Mouse (Mus musculus): Measurements from ENCODE around the gene Idua. TPM values are rescaled to one million over a fixed set of nuclear protein-coding genes. Genes with fewer than 3 reads are reported as not detected.

Idua gene
- polyA plus RNA-seq, 1 experiment from 2014 or later, result 13.2 TPM

DNA sequence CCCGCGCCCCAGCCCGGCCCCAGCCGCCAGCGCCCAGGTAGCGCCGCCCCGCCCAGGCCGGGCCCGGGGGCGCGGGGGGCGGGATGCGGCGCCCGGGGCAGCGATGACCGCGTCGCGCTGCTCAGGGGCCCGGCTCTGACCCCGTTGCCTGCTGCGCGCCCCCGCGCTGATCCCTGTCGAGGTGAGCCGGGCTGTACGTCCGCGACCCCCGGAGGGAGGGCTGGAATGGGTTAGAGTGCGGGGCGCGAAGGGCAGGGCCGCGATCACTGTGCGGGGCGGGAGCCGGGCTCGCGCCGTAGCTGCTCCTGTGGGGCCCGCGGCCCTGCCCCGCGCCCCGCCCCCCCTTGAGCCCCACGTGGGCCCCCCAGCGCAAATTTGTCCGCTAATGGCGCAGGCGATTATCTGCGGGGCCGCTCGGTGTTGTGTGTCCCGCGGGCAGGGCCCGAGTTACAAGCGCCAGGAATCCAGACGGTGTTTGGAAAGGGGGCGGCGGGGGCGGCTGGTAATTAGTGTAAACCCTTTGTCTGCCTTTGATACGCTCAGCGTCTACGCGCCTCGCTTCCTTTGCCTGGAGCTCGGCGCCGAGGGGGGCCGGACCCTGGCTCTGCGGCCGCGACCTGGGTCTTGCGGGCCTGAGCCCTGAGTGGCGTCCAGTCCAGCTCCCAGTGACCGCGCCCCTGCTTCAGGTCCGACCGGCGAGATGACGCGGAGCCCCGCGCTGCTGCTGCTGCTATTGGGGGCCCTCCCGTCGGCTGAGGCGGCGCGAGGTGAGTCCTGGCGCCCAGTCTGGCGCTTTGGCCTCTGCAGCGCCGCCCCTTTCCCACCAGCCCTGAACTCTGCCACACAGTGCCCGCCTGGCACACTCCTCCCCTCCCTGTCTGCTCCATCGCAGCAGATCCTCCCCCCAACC is 34.5 kb downstream of the Idua start:
- peak overlapping the region; percentile 96 for H3K4me2 ChIP-seq (ENCODE audit: low read length)
- no peaks in the 10 kb centered on the region for H3K9me3 ChIP-seq (ENCODE audit: control insufficient read depth, low read length)
- H3K4me1 ChIP-seq (replicated peaks; ENCODE audit: control insufficient read depth, insufficient read depth, low read length), result peaks cover 26% of the 10 kb centered on the region
- H3K36me3 ChIP-seq (ENCODE audit: control insufficient read depth, insufficient read depth), result no peaks in the 10 kb centered on the region
- peak; percentile 29 for ATAC-seq
- H3K27me3 ChIP-seq (replicated peaks; ENCODE audit: control insufficient read depth, insufficient read depth, low read length), result no peaks in the 10 kb centered on the region; the same call in 1 of the 2 replicates
- peak overlapping the region; percentile 68 for H3K4me3 ChIP-seq (replicated peaks; ENCODE audit: low read length)
- 1% methylated on average over 67 of the region's 99 CpGs for WGBS
- H3K9ac ChIP-seq (replicated peaks; ENCODE audit: low read depth, low read length), result peak overlapping the region; percentile 60
- H3K27ac ChIP-seq (ENCODE audit: low read length), result no peak overlapping the region

DNA sequence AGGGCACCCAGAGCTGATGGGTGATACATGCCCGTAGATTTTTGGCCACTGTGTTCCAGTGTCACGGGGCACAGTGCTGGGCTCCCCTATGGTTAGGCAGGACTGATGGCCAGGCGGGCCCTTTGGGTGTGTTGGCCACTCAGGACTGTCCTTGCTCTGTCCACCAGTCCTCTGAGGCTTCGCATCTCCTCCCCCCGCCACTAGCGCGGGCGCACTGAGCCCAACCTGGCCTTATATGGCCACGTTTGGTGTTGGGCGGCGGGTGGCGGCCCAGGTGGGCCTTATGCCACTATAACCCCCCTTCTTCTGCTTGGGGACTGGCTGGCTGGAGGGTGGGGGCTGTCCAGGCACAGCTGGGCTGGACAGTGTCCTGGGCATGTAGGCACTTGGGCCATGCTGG is 35.7 kb downstream of the Idua start:
- ATAC-seq, result no peak
- no peak overlapping the region for H3K4me3 ChIP-seq (replicated peaks; ENCODE audit: low read length)
- no peaks in the 10 kb centered on the region for H3K36me3 ChIP-seq (ENCODE audit: control insufficient read depth, insufficient read depth)
- no peaks in the 10 kb centered on the region; the same call in 1 of the 2 replicates for H3K27me3 ChIP-seq (replicated peaks; ENCODE audit: control insufficient read depth, insufficient read depth, low read length)
- no peak overlapping the region for H3K4me2 ChIP-seq (ENCODE audit: low read length)
- H3K4me1 ChIP-seq (replicated peaks; ENCODE audit: control insufficient read depth, insufficient read depth, low read length), result peaks cover 26% of the 10 kb centered on the region
- H3K9me3 ChIP-seq (ENCODE audit: control insufficient read depth, low read length), result no peaks in the 10 kb centered on the region
- no peak overlapping the region for H3K9ac ChIP-seq (replicated peaks; ENCODE audit: low read depth, low read length)
- 89% methylated on average over 10 of the region's 12 CpGs for WGBS
- H3K27ac ChIP-seq (ENCODE audit: low read length), result no peak overlapping the region

DNA sequence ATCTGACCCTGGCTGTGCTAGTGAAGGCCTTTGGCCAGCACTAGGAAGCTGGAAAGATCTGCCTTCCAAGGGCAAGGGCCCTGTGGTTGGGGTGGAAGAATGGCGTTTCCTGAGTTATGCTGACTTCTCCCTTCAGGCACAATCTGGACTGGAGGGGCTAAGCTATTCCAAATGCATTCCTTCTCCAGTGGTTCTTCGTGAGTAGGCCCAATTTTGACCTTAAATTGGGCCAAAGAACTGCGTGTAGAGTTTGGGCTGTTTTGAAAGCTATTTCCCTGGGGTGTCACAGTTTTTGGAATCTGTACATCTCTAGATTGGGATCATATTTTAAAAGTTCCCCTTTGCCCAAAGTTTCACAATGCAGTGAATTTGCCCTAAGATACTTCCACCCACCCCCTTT is 36.4 kb downstream of the Idua start:
- no peak overlapping the region for H3K4me3 ChIP-seq (replicated peaks; ENCODE audit: low read length)
- no peak overlapping the region for H3K4me2 ChIP-seq (ENCODE audit: low read length)
- 80% methylated on average over 3 of the region's 3 CpGs for WGBS
- peaks cover 26% of the 10 kb centered on the region for H3K4me1 ChIP-seq (replicated peaks; ENCODE audit: control insufficient read depth, insufficient read depth, low read length)
- H3K9ac ChIP-seq (replicated peaks; ENCODE audit: low read depth, low read length), result no peak overlapping the region
- H3K27me3 ChIP-seq (replicated peaks; ENCODE audit: control insufficient read depth, insufficient read depth, low read length), result no peaks in the 10 kb centered on the region; the same call in 1 of the 2 replicates
- H3K9me3 ChIP-seq (ENCODE audit: control insufficient read depth, low read length), result no peaks in the 10 kb centered on the region
- H3K27ac ChIP-seq (ENCODE audit: low read length), result no peak overlapping the region
- no peaks in the 10 kb centered on the region for H3K36me3 ChIP-seq (ENCODE audit: control insufficient read depth, insufficient read depth)
- no peak for ATAC-seq

DNA sequence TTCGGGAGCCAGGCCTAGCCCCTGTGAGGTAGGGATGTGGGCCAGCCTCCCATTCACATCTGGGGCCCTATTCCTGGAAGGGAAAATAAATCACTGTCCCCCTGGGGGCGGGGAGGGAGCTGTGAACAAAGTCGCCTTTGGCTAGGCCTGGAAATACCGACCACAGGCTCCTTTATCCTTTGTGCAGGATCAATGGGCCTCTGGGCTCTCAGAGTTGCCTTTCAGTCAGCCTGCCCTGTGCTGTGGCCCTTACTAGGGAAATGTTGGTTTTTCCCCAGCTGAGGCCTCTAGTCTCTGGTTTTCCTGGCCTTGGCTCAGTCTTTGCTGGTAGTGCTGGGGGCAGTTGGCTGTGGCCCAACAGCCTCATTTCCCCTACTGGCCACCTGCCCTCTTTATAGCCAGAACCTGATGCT is 37.2 kb downstream of the Idua start:
- Histone ChIP-seq H3K27me3 (replicated peaks; ENCODE audit: control insufficient read depth, insufficient read depth, low read length) (no peaks in the 10 kb centered on the region; the same call in 1 of the 2 replicates), H3K4me2 (ENCODE audit: low read length) (no peak overlapping the region), H3K4me1 (replicated peaks; ENCODE audit: control insufficient read depth, insufficient read depth, low read length) (peaks cover 23% of the 10 kb centered on the region), H3K9ac (replicated peaks; ENCODE audit: low read depth, low read length) (no peak overlapping the region), H3K27ac (ENCODE audit: low read length) (no peak overlapping the region), H3K36me3 (ENCODE audit: control insufficient read depth, insufficient read depth) (no peaks in the 10 kb centered on the region), H3K4me3 (replicated peaks; ENCODE audit: low read length) (no peak overlapping the region), H3K9me3 (ENCODE audit: control insufficient read depth, low read length) (no peaks in the 10 kb centered on the region)
- 14% methylated on average over 4 of the region's 4 CpGs for WGBS
- no peak for ATAC-seq

DNA sequence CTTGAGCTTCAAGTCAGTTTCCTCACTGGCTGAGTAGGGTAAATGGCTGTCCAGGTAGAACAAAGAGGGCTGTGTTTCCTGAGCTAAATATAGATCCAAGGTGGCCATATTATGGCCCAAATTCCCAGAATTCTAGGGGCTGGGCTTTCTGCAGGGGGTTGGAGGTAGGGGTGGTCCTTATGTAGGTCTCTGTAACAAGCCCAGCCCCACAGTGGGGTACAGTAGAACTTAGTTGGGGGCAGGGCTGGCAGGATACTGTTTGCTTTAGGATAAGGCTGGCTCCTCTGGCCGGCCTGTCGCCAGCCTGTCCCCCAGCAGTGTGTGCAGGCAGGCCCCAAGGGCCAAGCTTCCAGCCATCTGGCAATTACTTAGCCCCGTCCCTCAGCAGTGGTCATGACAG is 40.2 kb downstream of the Idua start:
- Histone ChIP-seq H3K27ac (ENCODE audit: low read length) (no peak overlapping the region), H3K9ac (replicated peaks; ENCODE audit: low read depth, low read length) (no peak overlapping the region), H3K4me3 (replicated peaks; ENCODE audit: low read length) (no peak overlapping the region), H3K27me3 (replicated peaks; ENCODE audit: control insufficient read depth, insufficient read depth, low read length) (no peaks in the 10 kb centered on the region), H3K9me3 (ENCODE audit: control insufficient read depth, low read length) (no peaks in the 10 kb centered on the region), H3K4me2 (ENCODE audit: low read length) (no peak overlapping the region), H3K36me3 (ENCODE audit: control insufficient read depth, insufficient read depth) (no peaks in the 10 kb centered on the region), H3K4me1 (replicated peaks; ENCODE audit: control insufficient read depth, insufficient read depth, low read length) (peaks cover 6% of the 10 kb centered on the region)
- 68% methylated on average over 3 of the region's 3 CpGs for whole genome bisulfite sequencing
- ATAC-seq, result no peak

DNA sequence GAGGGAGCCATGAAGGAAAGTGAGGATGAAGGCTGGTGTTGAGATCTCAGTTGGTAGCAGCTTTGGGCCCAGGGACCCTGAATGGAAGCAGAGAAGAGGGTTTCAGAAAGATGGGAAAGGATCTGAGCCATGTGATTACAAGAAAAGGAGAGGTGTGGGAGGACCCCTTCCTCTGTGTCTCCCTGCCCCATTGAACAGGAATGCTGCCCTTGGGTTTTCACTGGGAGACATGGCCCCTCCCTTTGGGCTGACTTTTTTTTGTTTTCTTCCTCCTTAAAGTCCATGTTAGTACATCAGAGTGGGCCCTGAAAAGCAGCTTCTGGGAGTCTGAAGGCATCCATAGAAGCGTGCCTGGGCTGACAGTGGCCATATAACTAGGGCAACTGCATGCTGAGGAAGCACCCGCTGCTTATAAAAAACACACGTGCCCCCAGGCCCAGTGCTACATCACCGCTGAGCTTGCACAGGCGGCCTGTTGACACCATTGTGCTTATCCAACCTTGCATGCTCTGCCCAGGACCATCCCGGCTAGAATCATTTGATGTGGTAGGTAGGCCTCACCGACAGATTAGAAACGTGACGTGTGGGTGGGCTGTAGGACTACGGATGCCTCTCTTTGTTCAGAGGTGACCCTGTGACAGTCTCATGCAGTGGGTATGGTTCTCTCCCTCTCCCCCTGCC is 41.4 kb downstream of the Idua start:
- ATAC-seq, result no peak
- peaks cover 6% of the 10 kb centered on the region for H3K4me1 ChIP-seq (replicated peaks; ENCODE audit: control insufficient read depth, insufficient read depth, low read length)
- H3K27me3 ChIP-seq (replicated peaks; ENCODE audit: control insufficient read depth, insufficient read depth, low read length), result no peaks in the 10 kb centered on the region
- H3K4me2 ChIP-seq (ENCODE audit: low read length), result no peak overlapping the region
- no peaks in the 10 kb centered on the region for H3K36me3 ChIP-seq (ENCODE audit: control insufficient read depth, insufficient read depth)
- H3K4me3 ChIP-seq (replicated peaks; ENCODE audit: low read length), result no peak overlapping the region
- H3K9ac ChIP-seq (replicated peaks; ENCODE audit: low read depth, low read length), result no peak overlapping the region
- 67% methylated on average over 10 of the region's 10 CpGs for WGBS
- no peak overlapping the region for H3K27ac ChIP-seq (ENCODE audit: low read length)
- no peaks in the 10 kb centered on the region for H3K9me3 ChIP-seq (ENCODE audit: control insufficient read depth, low read length)

DNA sequence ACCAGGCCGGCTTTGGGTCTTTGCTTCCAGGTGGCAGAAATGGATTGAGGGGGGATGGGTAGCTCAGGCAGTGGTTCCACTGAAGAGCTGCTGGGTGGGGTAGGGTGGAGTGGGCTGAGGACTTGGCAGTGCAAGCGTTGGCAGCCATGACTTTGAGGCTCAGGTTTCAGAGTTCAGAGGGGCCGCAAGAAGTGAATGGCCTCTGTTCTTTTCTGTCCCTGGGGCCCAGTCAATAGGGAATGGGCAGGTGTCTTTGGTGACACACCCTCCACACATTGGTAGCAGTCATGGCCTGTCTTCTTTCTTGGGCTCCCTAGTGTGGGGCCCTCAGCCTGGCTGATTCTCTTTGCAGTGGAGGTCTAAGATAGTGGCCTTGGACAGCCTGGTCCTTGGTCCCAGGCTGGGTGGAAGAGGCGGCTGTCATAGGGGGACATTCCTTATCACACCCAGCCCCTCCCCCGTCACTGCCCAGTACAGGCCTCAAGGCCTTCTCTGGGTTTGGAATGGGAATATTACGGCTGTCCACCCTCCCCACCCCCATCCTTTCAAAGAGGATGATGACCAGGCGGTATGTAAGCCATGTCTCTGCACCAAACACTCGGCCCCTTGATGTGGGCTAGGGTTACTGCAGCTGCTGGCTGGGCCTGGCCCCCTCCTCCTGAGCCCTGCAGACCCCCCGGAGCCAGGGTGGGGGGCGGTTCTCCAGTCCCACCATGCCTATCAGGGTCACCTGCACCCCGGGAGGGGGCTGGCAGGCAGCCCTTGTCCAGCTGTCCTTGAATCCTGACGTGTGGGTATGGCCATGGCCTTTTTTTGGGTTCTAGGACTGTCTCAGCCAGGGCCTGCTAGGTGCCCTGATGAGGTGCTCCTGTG is 43.9 kb downstream of the Idua start:
- Histone ChIP-seq H3K27me3 (replicated peaks; ENCODE audit: control insufficient read depth, insufficient read depth, low read length) (no peaks in the 10 kb centered on the region), H3K9me3 (ENCODE audit: control insufficient read depth, low read length) (no peaks in the 10 kb centered on the region), H3K36me3 (ENCODE audit: control insufficient read depth, insufficient read depth) (no peaks in the 10 kb centered on the region), H3K4me1 (replicated peaks; ENCODE audit: control insufficient read depth, insufficient read depth, low read length) (no peaks in the 10 kb centered on the region), H3K4me3 (replicated peaks; ENCODE audit: low read length) (no peak overlapping the region), H3K27ac (ENCODE audit: low read length) (no peak overlapping the region), H3K4me2 (ENCODE audit: low read length) (no peak overlapping the region), H3K9ac (replicated peaks; ENCODE audit: low read depth, low read length) (no peak overlapping the region)
- ATAC-seq, result no peak
- 81% methylated on average over 12 of the region's 12 CpGs for WGBS

DNA sequence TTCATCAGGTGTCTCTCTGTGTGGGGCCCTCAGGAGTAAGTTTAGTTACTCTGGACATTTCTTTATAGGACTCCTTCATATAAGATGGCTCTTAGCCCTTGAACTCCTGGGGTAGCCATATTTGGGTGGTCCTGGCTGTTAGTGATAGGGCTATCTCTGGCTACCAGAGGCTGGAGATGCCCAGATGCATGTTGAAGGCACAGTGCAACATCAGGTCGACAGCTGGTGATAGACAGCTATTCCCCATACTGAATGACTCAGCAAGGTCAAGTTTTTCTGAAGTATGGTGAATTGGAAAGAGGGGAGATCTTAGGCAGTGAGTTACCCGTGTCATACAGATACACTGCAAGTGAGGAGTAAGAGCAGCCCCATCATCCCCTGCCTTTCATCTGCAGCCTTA is 47.6 kb downstream of the Idua start:
- H3K27ac ChIP-seq (ENCODE audit: low read length), result no peak overlapping the region
- H3K4me1 ChIP-seq (replicated peaks; ENCODE audit: control insufficient read depth, insufficient read depth, low read length), result no peaks in the 10 kb centered on the region
- H3K27me3 ChIP-seq (replicated peaks; ENCODE audit: control insufficient read depth, insufficient read depth, low read length), result no peaks in the 10 kb centered on the region
- H3K4me3 ChIP-seq (replicated peaks; ENCODE audit: low read length), result no peak overlapping the region
- no peak for ATAC-seq
- H3K4me2 ChIP-seq (ENCODE audit: low read length), result no peak overlapping the region
- WGBS, result 83% methylated on average over 2 of the region's 2 CpGs
- no peaks in the 10 kb centered on the region for H3K9me3 ChIP-seq (ENCODE audit: control insufficient read depth, low read length)
- H3K36me3 ChIP-seq (ENCODE audit: control insufficient read depth, insufficient read depth), result no peaks in the 10 kb centered on the region
- H3K9ac ChIP-seq (replicated peaks; ENCODE audit: low read depth, low read length), result no peak overlapping the region

DNA sequence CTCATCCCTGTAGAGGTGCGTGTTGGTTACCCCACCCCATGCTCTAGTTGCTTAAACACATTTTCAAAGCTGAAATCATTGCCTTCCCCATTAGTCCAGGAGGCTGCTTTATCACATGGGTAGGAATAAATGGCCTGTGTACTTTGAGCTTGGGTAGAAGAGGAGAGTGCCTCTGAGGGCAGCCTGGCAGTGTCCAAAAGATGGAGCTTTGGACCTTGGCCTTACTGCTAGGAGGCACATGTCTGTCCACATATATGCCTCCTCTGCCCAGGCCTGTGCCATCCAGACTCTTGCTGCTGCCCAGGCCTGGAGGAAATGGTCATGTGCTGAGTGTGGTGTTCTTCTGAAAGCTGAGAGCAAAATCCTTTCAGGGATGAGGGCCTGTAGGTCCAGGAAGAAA is 48.3 kb downstream of the Idua start:
- Histone ChIP-seq H3K27ac (ENCODE audit: low read length) (no peak overlapping the region), H3K9ac (replicated peaks; ENCODE audit: low read depth, low read length) (no peak overlapping the region), H3K4me1 (replicated peaks; ENCODE audit: control insufficient read depth, insufficient read depth, low read length) (no peaks in the 10 kb centered on the region), H3K9me3 (ENCODE audit: control insufficient read depth, low read length) (no peaks in the 10 kb centered on the region), H3K4me2 (ENCODE audit: low read length) (no peak overlapping the region), H3K27me3 (replicated peaks; ENCODE audit: control insufficient read depth, insufficient read depth, low read length) (no peaks in the 10 kb centered on the region), H3K4me3 (replicated peaks; ENCODE audit: low read length) (no peak overlapping the region), H3K36me3 (ENCODE audit: control insufficient read depth, insufficient read depth) (no peaks in the 10 kb centered on the region)
- 85% methylated on average over 1 of the region's 1 CpGs for WGBS
- ATAC-seq, result no peak

All from forebrain, embryonic 16.5 days (tissue).